Mouse (Mus musculus): Measurements from ENCODE around the gene 4930452B06Rik. TPM values are rescaled to one million over a fixed set of nuclear protein-coding genes. Genes with fewer than 3 reads are reported as not detected.

The 4930452B06Rik gene
- total and polyA plus RNA-seq, 3 experiments, result 1.6 to 2.7 (median 2.3) TPM

GRCm38 (mm10) chr14:8395690-8396287 is 270.3 kb downstream of the 4930452B06Rik start:
- Histone ChIP-seq H3K4me1 (ENCODE audit: control insufficient read depth, insufficient read depth, low read length) (no peaks in the 10 kb centered on the region), H3K27ac (no peak overlapping the region), H3K9ac (ENCODE audit: low read depth, low read length) (no peak overlapping the region), H3K79me2 (replicated peaks; ENCODE audit: control insufficient read depth, insufficient read depth, low read length) (no peaks in the 10 kb centered on the region), H3K36me3 (ENCODE audit: control insufficient read depth, insufficient read depth, low read length) (no peaks in the 10 kb centered on the region), H3K4me3 (no peak overlapping the region), H3K27me3 (ENCODE audit: control insufficient read depth, insufficient read depth, low read length) (no peaks in the 10 kb centered on the region)
- intact Hi-C loops (cut with DNase I), result no loop called here
- TF ChIP-seq CTCF (IDR thresholded peaks at IDR 0.05) (no peak), EP300 (IDR thresholded peaks at IDR 0.05; ENCODE audit: insufficient read depth, low read depth, low read length) (no peak), POLR2A (IDR thresholded peaks at IDR 0.05; ENCODE audit: insufficient read depth, low read depth, low read length) (no peak)
- WGBS, result 58% methylated on average over 7 of the region's 7 CpGs
- DNase-seq, result no peak

GRCm38 (mm10) chr14:8392181-8392825 is 273.7 kb downstream of the 4930452B06Rik start:
- DNase-seq, result no peak
- no peaks in the 10 kb centered on the region for H3K79me2 ChIP-seq (replicated peaks; ENCODE audit: control insufficient read depth, insufficient read depth, low read length)
- H3K4me1 ChIP-seq (ENCODE audit: control insufficient read depth, insufficient read depth, low read length), result no peaks in the 10 kb centered on the region
- no peaks in the 10 kb centered on the region for H3K27me3 ChIP-seq (ENCODE audit: control insufficient read depth, insufficient read depth, low read length)
- TF ChIP-seq CTCF (IDR thresholded peaks at IDR 0.05) (no peak), POLR2A (IDR thresholded peaks at IDR 0.05; ENCODE audit: insufficient read depth, low read depth, low read length) (no peak), EP300 (IDR thresholded peaks at IDR 0.05; ENCODE audit: insufficient read depth, low read depth, low read length) (no peak)
- intact Hi-C loops (cut with DNase I), result no loop called here
- no peaks in the 10 kb centered on the region for H3K36me3 ChIP-seq (ENCODE audit: control insufficient read depth, insufficient read depth, low read length)
- H3K4me3 ChIP-seq, result no peak overlapping the region
- no peak overlapping the region for H3K9ac ChIP-seq (ENCODE audit: low read depth, low read length)
- H3K27ac ChIP-seq, result no peak overlapping the region
- WGBS, result 55% methylated on average over 6 of the region's 6 CpGs

All from heart, adult 2 months (tissue).